Mouse (Mus musculus): Measurements from ENCODE around the gene Cox8a.

Gene Cox8a

DNA sequence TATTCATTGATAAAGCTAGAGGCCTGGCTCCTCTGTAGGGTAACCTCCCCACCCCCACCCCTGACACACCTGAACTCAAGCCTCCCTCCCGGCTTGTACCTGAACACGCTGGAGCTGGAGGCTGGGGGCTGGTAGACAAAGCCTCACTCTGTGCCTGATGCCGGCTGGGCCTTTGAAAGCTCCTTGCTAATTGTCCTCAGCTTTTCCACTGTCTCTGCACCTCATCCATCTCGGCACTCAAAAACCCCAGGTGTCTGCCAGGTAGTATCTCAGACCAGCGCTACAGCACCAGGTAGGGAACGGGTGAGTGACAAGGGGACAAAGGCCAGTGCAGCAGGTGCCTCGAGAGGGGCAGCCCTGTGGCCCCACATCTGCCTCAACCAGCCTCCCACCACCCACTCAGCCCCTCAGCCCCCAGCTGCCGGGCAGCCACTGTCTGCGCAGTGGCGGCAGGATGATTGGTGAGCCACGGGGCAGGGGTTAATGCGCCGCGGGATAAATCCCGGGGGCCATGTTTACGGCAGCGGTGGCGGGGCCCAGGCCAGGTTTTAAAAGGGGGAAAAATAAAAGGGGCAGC lies 31.6 kb downstream of the Cox8a start:
- no peak for DNase-seq (ENCODE audit: low spot score in 2 of 2)

DNA sequence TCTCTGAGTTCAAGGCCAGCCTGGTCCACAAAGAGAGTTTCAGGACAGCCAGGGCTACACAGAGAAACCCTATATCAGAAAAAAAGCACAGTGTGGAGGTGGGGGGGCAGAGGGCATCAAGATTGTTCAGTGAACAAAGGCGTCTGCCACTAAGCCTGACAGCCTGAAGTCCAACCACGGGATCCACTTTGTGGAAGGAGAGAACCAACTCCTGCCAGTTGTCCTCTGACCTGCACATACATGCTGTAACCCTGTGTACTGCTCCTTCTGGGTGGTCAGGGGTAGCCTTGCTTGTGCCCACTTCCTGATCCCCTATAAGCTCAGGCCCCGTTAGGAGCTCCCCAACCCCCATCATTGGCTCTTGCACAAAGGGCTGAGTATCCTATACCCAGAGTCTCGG lies 32.4 kb downstream of the Cox8a start:
- no peak for DNase-seq (ENCODE audit: low spot score in 2 of 2)

DNA sequence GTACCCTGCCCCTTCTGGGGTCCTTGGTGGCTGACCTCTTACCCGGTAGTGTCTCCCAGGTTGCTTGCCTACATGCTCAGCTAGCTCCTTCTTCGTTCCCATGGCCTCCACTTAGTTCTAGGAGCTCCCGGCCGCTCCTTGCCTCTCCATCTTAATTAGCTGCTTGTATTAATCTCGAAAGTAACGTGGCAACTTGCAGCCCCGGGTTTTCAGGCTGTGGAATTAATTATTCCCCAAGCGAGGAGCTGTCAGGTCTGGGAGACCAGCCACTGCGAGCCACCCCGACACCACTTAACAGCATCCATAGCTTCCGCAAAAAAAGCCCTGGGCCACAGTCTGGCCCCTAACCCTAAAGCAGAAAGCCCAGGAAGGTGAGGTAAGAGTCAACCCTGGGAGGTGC lies 34.0 kb downstream of the Cox8a start:
- DNase-seq (ENCODE audit: low spot score in 2 of 2), result no peak

GRCm38 (mm10) chr19:7182273-7182949 lies 35.0 kb downstream of the Cox8a start:
- DNase-seq (ENCODE audit: low spot score in 2 of 2), result peak; percentile 59 to 80

DNA sequence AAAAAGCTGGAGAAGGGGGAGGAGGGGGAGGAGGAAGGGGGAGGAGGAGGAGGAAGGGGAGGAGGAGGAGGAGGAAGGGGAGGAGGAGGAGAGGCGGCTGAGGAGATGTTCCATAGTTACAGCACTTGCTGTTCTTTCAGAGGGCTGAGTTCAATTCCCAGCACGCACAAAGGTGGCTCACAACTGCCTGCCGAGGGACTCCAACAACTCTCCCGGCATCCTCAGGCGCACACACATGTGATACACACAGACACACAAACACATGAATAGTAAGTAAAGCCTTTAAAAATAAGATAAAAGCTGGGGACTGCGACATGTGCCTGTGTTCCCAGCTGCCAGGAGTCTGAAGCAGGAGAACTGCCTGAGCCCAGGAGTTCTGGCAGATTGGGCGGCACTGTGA lies 35.9 kb downstream of the Cox8a start:
- DNase-seq (ENCODE audit: low spot score in 2 of 2), result no peak

DNA sequence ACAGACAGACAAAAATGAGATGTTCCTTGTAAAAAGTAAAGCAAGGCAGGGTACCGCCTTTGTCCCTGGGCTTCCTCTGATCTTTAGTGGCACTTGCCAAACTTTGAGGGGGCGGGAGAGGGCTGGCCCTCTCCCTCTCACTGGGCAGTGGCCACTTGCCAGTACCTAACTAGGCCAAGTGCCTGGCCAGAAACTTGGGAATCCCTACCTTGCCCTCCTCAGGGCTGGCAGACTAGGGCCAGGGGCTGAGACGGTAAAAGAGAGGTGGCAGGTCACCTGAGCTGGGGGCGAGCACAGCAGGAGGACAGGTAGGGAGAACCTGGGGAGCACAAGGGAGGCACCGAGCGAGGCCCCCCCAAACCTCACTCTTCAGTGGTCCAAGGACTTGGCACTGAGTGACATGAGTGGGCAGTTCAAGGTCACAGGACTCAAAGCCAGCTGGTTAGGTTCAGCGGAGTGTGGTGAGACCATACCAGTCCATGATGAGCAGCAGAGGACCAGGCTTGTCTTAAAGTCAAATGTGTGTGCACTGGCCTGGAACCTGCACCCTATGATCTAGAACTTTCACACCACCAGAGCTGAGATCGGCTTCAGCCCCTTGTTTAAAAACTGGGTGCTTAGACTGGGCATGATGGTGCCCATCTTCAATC lies 36.5 kb downstream of the Cox8a start:
- no peak for DNase-seq (ENCODE audit: low spot score in 2 of 2)

DNA sequence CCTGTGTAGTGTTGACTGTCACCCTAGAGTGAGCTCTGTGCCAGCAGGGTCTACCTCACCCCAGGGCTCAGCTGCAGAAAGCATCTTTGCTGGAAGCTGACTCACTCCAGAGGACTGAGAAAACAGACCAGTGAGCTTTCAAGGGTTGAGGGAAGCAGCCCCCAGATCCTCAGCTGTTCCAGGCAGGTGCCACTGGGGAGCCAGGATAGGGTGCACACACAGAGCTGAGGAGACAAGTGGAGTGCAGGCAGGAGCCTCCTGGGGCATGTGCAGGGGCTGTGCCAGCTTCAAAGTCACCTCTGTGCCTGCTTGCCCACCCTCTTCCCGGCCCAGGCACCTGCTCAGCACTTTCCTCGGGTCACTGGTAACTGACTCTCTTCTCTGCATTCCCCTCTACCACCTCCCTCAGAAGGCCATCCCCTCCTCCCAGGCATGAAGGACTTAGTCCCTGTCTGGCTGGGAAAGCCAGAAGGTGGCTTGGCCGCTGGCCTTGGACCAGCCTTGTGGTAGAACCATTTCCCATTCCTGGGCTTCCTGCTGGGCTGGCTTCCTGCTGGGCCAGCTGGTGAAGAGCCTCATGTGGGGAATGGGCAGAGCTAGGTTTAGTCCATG lies 38.5 kb downstream of the Cox8a start:
- no peak for DNase-seq (ENCODE audit: low spot score in 2 of 2)

DNA sequence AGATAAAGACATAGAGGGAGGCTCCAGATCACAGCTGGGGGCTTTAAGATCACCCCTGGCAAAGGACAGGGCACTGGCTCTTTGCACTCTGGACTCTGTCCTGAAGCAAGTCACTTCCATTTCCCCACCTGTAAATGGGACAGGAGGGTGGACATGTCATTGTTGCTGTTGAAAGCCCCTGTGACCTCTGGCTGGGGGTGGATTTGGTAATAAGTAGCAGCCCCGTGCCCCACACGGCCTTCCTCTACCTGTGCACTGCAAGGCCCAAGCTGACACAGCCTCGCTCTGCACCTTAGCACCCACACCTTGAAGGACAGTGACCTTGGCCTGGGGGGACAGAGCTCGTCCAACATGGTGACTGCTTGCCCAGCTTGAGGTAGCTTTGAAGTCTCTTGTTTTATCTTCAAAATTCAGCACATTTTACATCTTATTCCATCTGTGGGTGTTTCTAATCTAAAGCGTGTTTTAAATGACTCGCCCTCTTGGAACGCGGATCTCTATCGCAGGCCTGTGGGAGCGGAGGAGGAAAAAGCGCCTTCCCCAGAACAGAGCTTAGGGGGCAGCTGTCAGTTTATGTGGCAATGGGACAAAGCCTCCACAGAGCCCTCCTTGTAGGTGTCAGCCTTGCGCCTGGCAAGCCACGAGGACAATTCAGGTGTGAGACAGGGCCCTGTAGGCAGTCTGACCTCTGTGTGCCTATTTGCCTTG lies 39.5 kb downstream of the Cox8a start:
- DNase-seq (ENCODE audit: low spot score in 2 of 2), result no peak

- DNase-seq (ENCODE audit: low spot score in 2 of 2), result no peak
These were observed 41.2 kb downstream of the Cox8a start for GRCm38 (mm10) chr19:7176041-7176696.

DNA sequence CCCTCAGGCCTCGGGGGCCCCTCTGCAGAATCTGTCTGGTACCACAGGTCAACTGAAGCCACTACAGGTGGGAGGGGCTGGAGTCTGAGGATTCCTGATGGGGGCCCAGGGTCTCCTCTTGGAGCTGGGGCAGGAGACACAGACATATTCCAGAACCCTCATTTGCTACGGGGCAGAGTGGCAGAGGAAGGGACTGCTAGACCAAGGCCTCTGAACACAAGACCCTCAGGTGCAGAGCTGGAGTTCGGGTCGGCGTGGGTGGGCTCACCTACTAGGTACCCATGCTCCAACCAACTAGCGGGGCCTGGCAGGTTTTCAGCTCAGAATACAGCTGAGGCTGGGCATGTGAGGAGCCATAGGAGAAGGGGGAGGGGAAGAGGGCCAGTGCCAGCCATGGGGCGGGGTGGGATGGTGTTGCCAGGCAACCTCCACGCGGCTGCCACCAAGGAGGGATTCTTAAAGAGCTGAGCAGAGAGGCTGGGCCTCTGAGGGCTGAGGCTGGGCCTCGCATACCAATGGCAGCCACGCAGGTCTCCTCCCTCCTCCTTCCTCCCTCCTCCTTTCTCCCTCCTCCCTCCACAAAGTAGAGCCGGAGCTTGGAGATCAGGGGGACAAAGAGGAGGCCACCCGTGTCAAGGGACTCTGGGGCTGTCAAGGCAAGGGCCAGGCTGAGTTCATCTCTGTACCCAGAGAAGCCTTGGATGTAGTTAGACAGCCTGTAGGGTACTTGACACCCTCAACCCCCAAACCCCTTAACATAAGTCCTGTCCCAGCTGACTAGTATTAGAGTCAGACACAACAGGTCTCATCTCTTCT lies 45.2 kb downstream of the Cox8a start:
- no peak for DNase-seq (ENCODE audit: low spot score in 2 of 2)

- no peak for DNase-seq (ENCODE audit: low spot score in 2 of 2)
These were observed 46.0 kb downstream of the Cox8a start for GRCm38 (mm10) chr19:7171447-7171846.

- DNase-seq (ENCODE audit: low spot score in 2 of 2), result no peak
These were observed 46.5 kb downstream of the Cox8a start for GRCm38 (mm10) chr19:7170916-7171315.

- no peak for DNase-seq (ENCODE audit: low spot score in 2 of 2)
These were observed 49.0 kb downstream of the Cox8a start for GRCm38 (mm10) chr19:7168423-7168822.

- no peak for DNase-seq (ENCODE audit: low spot score in 2 of 2)
These were observed 50.6 kb downstream of the Cox8a start for GRCm38 (mm10) chr19:7166767-7167166.

GRCm38 (mm10) chr19:7166200-7166711 lies 51.2 kb downstream of the Cox8a start:
- no peak for DNase-seq (ENCODE audit: low spot score in 2 of 2)

GRCm38 (mm10) chr19:7165509-7166199 lies 51.8 kb downstream of the Cox8a start:
- DNase-seq (ENCODE audit: low spot score in 2 of 2), result no peak

Data from urinary bladder, postnatal 4 days (tissue).